13 mouse cellular contexts compared by ENCODE assay signal in the genomic region with DNA sequence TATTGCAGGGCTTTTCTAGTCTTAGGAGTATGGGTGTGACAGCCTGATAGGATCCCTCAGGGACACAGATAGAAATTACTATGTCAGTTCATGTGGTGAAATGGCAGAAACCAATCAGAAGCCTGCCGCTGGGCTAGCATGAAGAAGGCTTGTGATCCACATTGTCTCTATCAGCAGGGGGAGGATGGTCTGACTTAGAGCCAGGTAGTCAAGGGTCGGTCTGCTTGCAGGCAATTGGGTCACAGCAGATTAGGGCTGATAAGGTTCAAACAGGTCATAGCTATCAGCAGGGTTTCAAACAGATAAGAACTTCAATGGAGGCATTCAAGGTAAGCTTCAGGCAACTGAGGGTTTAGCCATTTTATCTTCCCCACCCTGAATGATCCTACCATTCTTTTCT.
"Had no signal": no experiment of that assay in that cellular context is flagged by ENCODE, and none has a peak within 500 bp of the region (broad histone marks: within the 10 kb centered on the region; RNA-seq: fewer than 3 reads in every experiment).

No protein-coding gene starts in this region.

- DNase-seq: kidney, adult 2 months; kidney, postnatal 14 days; left cerebral cortex, postnatal 4 days; lung, adult 18-20 months; midbrain, embryonic 14.5 days; right cerebral cortex, adult 18-20 months; right cerebral cortex, postnatal 25 days; thymus, adult 18-20 months; thymus, postnatal 14 days had no signal

- H3K4me2 ChIP-seq: kidney, embryonic 15.5 days; limb, embryonic 13.5 days; neural tube, embryonic 15.5 days had no signal

- H3K27ac ChIP-seq: kidney, embryonic 15.5 days; limb, embryonic 13.5 days; neural tube, embryonic 15.5 days had no signal

- H3K4me1 ChIP-seq: kidney, embryonic 15.5 days; limb, embryonic 13.5 days; neural tube, embryonic 15.5 days had no signal

- H3K4me3 ChIP-seq: kidney, embryonic 15.5 days; limb, embryonic 13.5 days; myocyte; neural tube, embryonic 15.5 days had no signal

- H3K27me3 ChIP-seq: kidney, embryonic 15.5 days; limb, embryonic 13.5 days; neural tube, embryonic 15.5 days had no signal

- H3K9me3 ChIP-seq: kidney, embryonic 15.5 days; limb, embryonic 13.5 days; neural tube, embryonic 15.5 days had no signal

- H3K9ac ChIP-seq: kidney, embryonic 15.5 days; limb, embryonic 13.5 days; neural tube, embryonic 15.5 days had no signal
